Mouse (Mus musculus) right cerebral cortex, postnatal 36 days (tissue): ENCODE results near the gene Ikzf2.

Experiments
- DNase-seq, 2 experiments: peaks; one replicate each; pipeline ENCODE4 v3.0.0; 2022; ENCODE audit warnings: low spot score in 2 of 2, mixed read lengths in 1 of 2

Gene Ikzf2

DNA sequence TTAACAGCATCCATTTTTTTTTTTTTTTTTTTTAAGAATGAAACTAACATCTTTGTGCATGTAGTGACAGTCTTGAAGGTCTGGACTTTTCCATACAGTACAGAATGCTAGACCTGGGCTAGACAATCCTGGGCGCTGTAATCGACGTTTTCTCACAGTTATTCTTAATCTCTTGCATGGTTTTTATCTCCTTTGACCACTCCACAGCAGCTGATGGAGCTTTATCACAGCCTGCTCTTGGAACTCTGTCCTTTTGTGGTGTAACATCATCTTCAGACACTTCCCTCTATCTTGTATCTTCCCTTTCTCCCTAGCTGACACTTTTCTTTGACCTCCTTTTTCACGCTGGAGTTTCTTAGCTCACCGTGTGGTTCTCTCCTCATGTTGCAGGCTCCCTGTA, 170.9 kb downstream of the Ikzf2 start:
- no peak for DNase-seq

GRCm38 (mm10) chr1:69513595-69514250, 173.3 kb downstream of the Ikzf2 start:
- DNase-seq, result no peak

- no peak for DNase-seq
Observed at GRCm38 (mm10) chr1:69508275-69508674, 178.8 kb downstream of the Ikzf2 start.

GRCm38 (mm10) chr1:69507513-69507912, 179.5 kb downstream of the Ikzf2 start:
- DNase-seq, result no peak

DNA sequence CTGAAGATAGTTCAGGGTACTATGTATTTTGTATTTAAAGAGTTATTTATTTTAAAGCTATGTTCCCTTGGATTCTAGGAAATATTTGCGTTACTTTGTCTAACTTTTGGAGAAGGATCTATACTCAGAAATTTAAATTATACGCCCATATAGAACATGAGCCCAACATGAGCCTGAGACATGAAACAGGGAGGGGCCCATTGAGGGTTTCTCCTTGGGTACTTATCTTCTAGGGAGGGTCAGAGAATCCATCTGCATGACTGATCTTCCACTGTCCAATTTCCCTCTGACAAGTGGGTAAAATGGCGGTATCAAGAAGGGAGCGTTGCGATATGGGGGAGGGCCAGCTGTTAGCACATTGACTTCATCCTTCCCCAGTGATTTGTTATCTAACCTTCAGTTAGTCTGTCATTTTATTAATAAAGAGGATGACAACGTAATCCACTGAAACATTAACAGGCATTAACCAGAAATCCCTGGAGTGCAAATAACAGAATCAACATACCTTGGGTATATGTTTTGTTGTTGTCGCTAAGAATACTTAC, 180.4 kb downstream of the Ikzf2 start:
- DNase-seq, result no peak

DNA sequence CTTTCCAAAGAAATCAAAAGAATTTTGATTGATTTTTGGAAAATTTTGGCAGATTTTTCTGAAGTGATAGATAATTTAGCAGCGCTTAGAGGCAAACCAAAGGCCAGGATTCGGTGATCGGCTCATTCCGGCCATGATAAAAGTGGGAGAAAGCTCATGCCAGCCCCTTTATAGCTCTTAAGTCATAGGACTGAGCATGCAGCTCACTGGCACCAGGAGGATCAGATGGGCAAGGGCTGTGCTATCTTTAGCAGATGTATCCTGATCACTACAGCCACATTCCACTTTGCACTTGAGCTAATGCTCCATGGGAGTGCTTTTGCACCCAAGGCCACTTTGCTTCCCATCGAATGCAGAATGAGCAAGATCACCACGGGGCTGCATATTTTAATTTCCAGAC, 181.0 kb downstream of the Ikzf2 start:
- DNase-seq, result no peak

- DNase-seq, result no peak
Observed at GRCm38 (mm10) chr1:69500388-69500787, 186.7 kb downstream of the Ikzf2 start.

GRCm38 (mm10) chr1:69499652-69500051, 187.4 kb downstream of the Ikzf2 start:
- no peak for DNase-seq

GRCm38 (mm10) chr1:69498862-69499306, 188.2 kb downstream of the Ikzf2 start:
- no peak for DNase-seq

GRCm38 (mm10) chr1:69496055-69496454, 191.0 kb downstream of the Ikzf2 start:
- DNase-seq, result no peak

- DNase-seq, result no peak
Observed at GRCm38 (mm10) chr1:69493309-69494047, 193.6 kb downstream of the Ikzf2 start.

DNA sequence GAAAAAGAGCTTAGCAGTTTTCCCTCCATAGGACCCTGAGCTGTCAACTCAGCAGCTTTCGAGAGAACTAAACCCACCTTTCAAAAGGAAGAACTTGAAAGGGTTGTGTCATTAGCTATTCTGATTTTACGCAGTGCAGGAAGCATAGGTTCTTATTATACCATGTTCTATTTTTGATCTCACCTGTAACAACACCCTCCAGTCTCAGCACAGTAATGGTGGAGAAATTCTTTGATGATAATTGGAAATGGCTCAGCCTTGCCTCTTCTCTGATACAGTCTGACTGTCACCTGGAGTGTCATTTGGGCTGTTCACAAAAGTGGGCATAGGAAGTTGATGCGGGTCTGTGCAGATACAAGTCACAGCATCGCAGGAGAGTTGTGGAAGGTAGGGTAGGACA, 195.0 kb downstream of the Ikzf2 start:
- no peak for DNase-seq

GRCm38 (mm10) chr1:69489026-69489425, 198.0 kb downstream of the Ikzf2 start:
- no peak for DNase-seq

GRCm38 (mm10) chr1:69488625-69489024, 198.4 kb downstream of the Ikzf2 start:
- DNase-seq, result no peak
